Mouse (Mus musculus) neural tube, embryonic 14.5 days (tissue): ENCODE data around the gene Gys1. TPM values are rescaled to one million over a fixed set of nuclear protein-coding genes. Genes with fewer than 3 reads are reported as not detected.
"Not testable (repeated sequence)": the region's sequence is repeated elsewhere in the genome, so short reads cannot be mapped to it uniquely, and the experiment has no call there.

Experiments
- ATAC-seq: fragments of 200-750 bp; cut with Nextera tagmentation; 2 replicates; pipeline ENCODE4 v1.8.0; 2017; ENCODE audit warnings: low read depth, mild to moderate bottlenecking, moderate TSS enrichment, moderate library complexity
- H3K27ac ChIP-seq: fragments of 300-500 bp; sonication (generic); 2 replicates; pipeline ENCODE4 v1.5.1; 2014; ENCODE audit warnings: low read depth, mild to moderate bottlenecking, control low read depth, low read length, moderate library complexity, mixed read lengths
- H3K27me3 ChIP-seq: fragments of 300-500 bp; sonication (generic); 2 replicates; pipeline ENCODE4 v1.6.1; 2014; ENCODE audit warnings: low read length; ENCODE audit not compliant: control insufficient read depth, insufficient read depth
- H3K36me3 ChIP-seq: fragments of 300-500 bp; sonication (generic); 2 replicates; pipeline ENCODE4 v1.6.1; 2014; ENCODE audit warnings: low read length, mixed read lengths; ENCODE audit not compliant: control insufficient read depth, insufficient read depth
- H3K4me1 ChIP-seq: fragments of 300-500 bp; sonication (generic); 2 replicates; pipeline ENCODE4 v1.6.1; 2014; ENCODE audit warnings: low read length; ENCODE audit not compliant: control insufficient read depth, insufficient read depth
- H3K4me2 ChIP-seq: fragments of 300-500 bp; sonication (generic); 2 replicates; pipeline ENCODE4 v1.6.1; 2014; ENCODE audit warnings: mild to moderate bottlenecking, low read depth, low read length, control low read depth
- H3K4me3 ChIP-seq: fragments of 300-500 bp; sonication (generic); 2 replicates; pipeline ENCODE4 v1.5.1; 2014; ENCODE audit warnings: low read depth, low read length, control low read depth, mixed read lengths
- H3K9ac ChIP-seq: fragments of 300-500 bp; sonication (generic); replicated peaks from 2 replicates; pipeline ENCODE4 v1.6.1; 2014; ENCODE audit warnings: low read depth, mild to moderate bottlenecking, control low read depth, low read length, mixed read lengths
- H3K9me3 ChIP-seq: fragments of 300-500 bp; sonication (generic); 2 replicates; pipeline ENCODE4 v1.6.1; 2016; ENCODE audit warnings: low read length; ENCODE audit not compliant: control insufficient read depth
- WGBS: fragments of 180-500 bp; shearing (Covaris S2); extraction: QIAGEN DNeasy Blood & Tissue Kit; methylation state at CpG from one replicate; pipeline ENCODE4 v1.1.7; 2014; 5-methylcytosine and 5-hydroxymethylcytosine counted together
- polyA plus RNA-seq: library from polyadenylated mRNA; unstranded; fragments of >200 nt; fragmentation: Nextera tagmentation; extraction: Ambion mirVana; gene quantifications from 2 replicates; pipeline ENCODE4 v1.2.1, GENCODE M21; 2014

Gys1 gene
- polyA plus RNA-seq, 1 experiment from 2014 or later: 18.1 TPM

DNA sequence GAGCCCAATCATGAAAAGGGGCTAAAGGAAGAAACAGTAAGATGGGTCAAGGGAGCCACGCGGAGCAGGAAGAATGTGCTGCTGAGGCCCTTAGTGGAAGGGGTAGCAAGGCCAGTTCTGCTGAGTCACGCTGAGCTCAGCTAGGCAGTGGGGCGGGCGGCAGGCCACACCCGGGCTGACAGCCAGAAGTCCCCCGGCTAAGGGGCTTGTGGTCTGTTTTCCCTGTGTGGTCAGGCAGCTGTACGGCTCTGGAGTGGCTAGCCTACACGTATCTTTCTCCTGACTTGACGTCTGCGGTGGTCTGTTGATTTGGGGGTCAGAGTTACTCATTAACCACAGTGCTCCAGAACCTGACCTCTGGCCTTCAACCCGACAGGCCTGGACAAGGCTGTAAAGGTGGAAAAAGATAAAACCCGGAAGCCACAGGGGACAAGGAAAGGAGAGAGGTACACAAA, 26.2 kb downstream of the Gys1 start:
- Histone ChIP-seq H3K4me1 (peaks cover 32% of the 10 kb centered on the region), H3K4me2 (no peak overlapping the region), H3K9me3 (no peaks in the 10 kb centered on the region), H3K27me3 (no peaks in the 10 kb centered on the region), H3K4me3 (no peak overlapping the region), H3K9ac (no peak overlapping the region), H3K27ac (peak overlapping the region; percentile 70), H3K36me3 (peaks cover 28% of the 10 kb centered on the region)
- 19% methylated on average over 12 of the region's 13 CpGs for WGBS
- no peak for ATAC-seq

DNA sequence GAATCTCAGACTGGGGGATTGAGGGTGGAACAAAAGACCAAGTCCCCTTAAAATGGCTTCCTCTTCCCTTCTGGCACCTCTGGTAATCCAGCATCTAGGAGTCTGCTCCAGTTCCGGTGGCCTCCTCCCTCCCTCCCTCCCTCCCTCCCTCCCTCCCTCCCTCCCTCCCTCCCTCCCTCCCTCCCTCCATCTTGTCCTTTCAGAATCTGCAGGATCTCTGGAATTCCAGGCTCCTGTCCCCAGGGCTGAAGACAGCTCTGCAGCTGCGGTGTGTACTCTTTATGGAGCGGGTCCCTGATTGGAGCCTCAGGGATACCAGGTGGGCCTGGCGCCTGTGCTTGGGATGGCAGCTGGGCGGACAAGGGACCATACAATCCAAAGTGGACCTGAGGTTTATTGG, 26.7 kb downstream of the Gys1 start:
- Histone ChIP-seq H3K36me3 (peaks cover 28% of the 10 kb centered on the region), H3K9ac (no peak overlapping the region), H3K27ac (no peak overlapping the region; the same call in 1 of the 2 replicates), H3K9me3 (no peaks in the 10 kb centered on the region), H3K4me2 (no peak overlapping the region), H3K4me3 (no peak overlapping the region), H3K4me1 (peaks cover 36% of the 10 kb centered on the region), H3K27me3 (no peaks in the 10 kb centered on the region)
- no peak for ATAC-seq
- 39% methylated on average over 5 of the region's 5 CpGs for WGBS

DNA sequence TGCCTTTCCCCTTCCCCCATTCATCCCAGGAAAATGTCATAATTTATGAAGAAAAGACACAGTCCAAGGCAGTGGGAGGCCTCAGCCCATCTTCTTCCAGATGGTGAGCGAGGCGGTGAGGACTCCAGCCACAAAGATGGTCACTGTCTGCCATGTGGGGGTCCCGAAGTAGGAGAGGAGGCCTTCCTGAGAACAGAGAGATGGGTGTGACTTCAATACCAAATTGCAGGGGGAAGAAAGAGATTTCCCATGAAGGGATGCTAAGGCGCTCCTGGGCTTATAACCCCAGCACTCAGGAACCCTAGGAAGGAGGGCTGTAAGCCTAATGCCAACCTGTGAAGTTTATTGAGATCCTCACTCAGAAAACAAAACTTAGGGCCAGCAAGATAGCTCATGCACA, 27.1 kb downstream of the Gys1 start:
- Histone ChIP-seq H3K9me3 (no peaks in the 10 kb centered on the region), H3K9ac (no peak overlapping the region), H3K27ac (peak overlapping the region; percentile 4; the same call in 1 of the 2 replicates), H3K4me1 (peaks cover 35% of the 10 kb centered on the region), H3K4me2 (no peak overlapping the region), H3K4me3 (no peak overlapping the region), H3K36me3 (peaks cover 28% of the 10 kb centered on the region), H3K27me3 (no peaks in the 10 kb centered on the region)
- no peak for ATAC-seq
- WGBS: 71% methylated on average over 4 of the region's 4 CpGs

DNA sequence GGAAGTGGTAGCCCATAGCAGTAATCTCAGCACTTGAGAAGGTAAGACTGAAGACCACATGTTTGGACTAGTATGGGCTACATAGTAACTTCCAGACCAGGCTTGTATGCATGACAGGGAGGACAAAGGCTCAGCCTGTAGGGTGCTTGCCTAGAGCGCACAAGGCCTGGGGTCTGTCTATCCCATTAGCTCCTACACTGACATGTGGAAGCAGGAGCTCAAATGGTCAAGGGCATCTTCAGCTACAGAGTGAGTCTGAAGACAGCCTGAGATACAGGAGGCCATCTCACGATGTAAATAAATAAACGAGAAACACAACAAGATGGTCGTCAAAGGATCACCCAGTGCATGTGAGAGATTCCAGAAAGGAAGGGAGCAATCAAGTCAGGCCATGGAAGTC, 27.7 kb downstream of the Gys1 start:
- WGBS: 91% methylated on average over 4 of the region's 4 CpGs
- Histone ChIP-seq H3K9ac (no peak overlapping the region), H3K27me3 (no peaks in the 10 kb centered on the region), H3K27ac (no peak overlapping the region; the same call in 1 of the 2 replicates), H3K4me2 (no peak overlapping the region), H3K36me3 (peaks cover 24% of the 10 kb centered on the region), H3K4me3 (no peak overlapping the region), H3K9me3 (no peaks in the 10 kb centered on the region), H3K4me1 (peaks cover 29% of the 10 kb centered on the region)
- ATAC-seq: no peak

DNA sequence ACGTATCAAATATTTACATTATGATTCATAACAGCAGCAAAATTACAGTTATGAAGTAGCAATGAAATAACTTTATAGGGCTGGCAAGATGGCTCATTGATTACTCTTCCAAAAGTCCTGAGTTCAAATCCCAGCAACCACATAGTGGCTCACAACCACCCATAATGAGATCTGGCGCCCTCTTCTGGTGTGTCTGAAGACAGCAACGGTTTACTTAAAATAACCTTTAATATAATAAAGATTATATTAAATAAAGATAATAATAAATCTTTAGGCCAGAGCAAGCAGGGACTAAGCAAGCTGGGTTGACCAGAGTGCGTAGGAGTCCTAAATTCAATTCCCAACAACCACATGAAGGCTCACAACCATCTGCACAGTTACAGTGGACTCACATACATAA, 28.2 kb downstream of the Gys1 start:
- H3K4me2 ChIP-seq, H3K9ac ChIP-seq, H3K27me3 ChIP-seq, ATAC-seq, H3K9me3 ChIP-seq, H3K27ac ChIP-seq, H3K4me3 ChIP-seq: not testable (repeated sequence)
- WGBS: 82% methylated on average over 4 of the region's 4 CpGs
- H3K4me1 ChIP-seq: peaks cover 24% of the 10 kb centered on the region
- peaks cover 19% of the 10 kb centered on the region; the same call in 1 of the 2 replicates for H3K36me3 ChIP-seq

DNA sequence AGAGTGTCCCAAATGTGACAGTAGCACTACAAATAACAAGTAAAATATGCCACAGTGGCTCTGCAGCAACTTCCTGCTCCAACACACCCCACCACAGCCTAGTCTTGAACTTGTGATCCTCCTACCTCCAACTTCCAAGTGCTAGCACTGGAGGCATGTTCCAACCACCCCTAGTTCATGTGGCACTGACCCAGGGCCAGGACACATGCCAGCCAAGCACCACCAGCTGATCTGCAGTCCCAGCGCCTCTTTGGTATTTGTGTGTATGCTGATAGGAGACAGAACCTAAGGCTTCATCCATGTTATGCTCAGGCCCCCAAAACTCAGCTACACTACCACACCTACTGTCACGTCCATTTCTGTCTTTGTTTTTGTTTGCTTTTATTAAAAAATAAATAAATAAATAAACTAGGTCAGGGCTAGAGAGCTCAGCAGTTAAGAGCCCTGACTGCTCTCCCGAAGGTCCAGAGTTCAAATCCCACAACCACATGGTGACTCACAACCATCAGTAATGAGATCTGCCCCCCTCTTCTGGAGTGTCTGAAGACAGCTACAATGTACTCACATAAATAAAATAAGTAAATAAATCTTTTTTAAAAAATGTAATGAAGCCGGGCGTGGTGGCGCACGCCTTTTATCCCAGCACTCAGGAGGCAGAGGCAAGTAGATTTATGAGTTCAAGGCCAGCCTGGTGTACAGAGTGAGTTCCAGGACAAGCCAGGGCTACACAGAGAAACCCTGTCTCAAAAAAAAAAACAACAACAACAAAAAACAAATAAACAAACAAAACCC, 29.5 kb downstream of the Gys1 start:
- WGBS: 98% methylated on average over 7 of the region's 7 CpGs
- no peaks in the 10 kb centered on the region for H3K27me3 ChIP-seq
- no peak overlapping the region for H3K4me3 ChIP-seq
- no peak overlapping the region for H3K4me2 ChIP-seq
- no peaks in the 10 kb centered on the region for H3K9me3 ChIP-seq
- no peak for ATAC-seq
- peaks cover 20% of the 10 kb centered on the region for H3K4me1 ChIP-seq
- H3K27ac ChIP-seq: no peak overlapping the region
- peaks cover 15% of the 10 kb centered on the region; the same call in 1 of the 2 replicates for H3K36me3 ChIP-seq
- no peak overlapping the region for H3K9ac ChIP-seq

DNA sequence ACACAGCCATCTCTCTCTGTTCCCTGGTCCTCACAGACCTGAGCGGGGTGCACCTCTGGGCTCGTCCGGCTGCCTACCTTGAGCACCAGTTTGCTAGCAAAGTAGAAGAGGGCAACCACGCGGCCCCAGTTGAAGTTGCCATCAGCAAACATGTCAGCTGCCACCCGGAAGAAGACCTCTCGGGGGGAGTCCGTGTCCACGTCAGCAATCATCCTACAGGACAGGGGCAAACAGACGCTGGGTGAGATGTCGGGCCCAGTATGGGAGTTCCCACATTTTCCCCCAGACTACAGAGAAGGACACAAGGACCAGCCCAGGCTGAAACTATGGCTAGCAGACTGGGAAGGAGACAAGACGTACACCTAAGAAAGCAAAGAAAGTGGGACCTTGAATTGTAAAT, 30.5 kb downstream of the Gys1 start:
- Histone ChIP-seq H3K27me3 (no peaks in the 10 kb centered on the region), H3K9ac (no peak overlapping the region), H3K4me1 (peaks cover 19% of the 10 kb centered on the region), H3K9me3 (no peaks in the 10 kb centered on the region), H3K4me3 (no peak overlapping the region), H3K36me3 (peaks cover 15% of the 10 kb centered on the region; the same call in 1 of the 2 replicates), H3K27ac (no peak overlapping the region), H3K4me2 (no peak overlapping the region)
- ATAC-seq: no peak
- WGBS: 96% methylated on average over 12 of the region's 12 CpGs

DNA sequence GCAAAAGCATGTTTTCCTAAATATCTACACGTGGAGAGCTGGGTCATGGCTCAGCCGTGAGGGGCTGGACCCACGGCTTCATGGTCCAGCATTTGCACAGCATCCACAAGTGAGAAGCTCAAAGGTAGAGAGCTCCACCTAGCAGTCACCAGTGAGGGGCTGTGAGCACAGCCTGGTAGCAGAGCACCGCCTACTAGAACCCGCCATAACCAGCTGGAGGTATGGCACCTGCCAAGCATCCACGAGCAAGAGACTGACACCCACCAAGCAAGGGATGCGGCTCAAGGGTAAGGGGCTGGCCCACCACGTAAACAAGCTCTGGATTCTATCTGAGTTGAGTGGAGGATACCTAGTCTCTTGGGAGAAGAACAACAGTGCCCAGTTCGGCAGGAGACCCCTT, 30.9 kb downstream of the Gys1 start:
- peaks cover 16% of the 10 kb centered on the region for H3K4me1 ChIP-seq
- peak overlapping the region; percentile 85 for H3K4me3 ChIP-seq
- H3K27me3 ChIP-seq: no peaks in the 10 kb centered on the region
- H3K4me2 ChIP-seq: peak overlapping the region; percentile 89
- H3K36me3 ChIP-seq: peaks cover 15% of the 10 kb centered on the region; the same call in 1 of the 2 replicates
- H3K9ac ChIP-seq: peak overlapping the region; percentile 78
- ATAC-seq: no peak
- H3K27ac ChIP-seq: no peak overlapping the region
- H3K9me3 ChIP-seq: no peaks in the 10 kb centered on the region
- WGBS: 84% methylated on average over 9 of the region's 9 CpGs

DNA sequence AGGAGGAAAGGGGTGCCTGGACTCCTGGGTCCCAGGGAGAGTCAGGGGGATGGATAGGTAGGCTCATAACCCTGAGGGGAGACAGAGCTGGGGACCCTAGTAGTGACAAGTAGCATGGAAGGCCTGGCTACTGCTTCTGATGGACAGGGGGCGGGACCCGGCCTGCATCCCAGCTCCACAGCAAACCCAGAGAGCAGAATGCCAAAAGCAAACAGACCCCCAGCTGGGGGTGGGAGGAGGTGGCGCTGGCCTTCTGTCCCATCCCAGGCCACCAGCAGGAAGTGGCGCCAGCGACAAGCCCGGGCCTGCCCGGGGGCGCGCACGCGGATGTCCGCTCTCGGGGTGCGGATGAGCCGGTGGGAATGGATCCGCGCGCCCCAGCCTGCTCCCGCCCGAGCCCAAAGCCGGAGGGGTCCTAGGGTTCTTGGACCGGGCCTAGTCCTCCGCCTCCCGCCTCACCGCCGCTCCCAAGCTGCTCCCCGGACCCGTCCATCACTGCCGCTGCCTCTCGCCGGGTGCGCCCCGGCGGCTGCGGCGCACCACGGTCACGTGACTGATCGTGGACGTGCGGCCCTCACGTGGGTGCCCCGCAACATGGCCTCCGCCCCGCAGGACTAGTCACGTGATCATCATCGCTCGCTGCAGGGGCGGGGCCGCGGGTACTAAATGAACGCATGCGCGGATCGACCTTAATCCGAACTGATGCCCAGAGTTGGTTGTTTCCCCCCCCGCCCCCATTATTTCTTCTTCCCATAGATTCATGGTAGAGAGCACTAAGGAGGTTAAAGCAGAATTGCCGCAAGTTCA, 31.8 kb downstream of the Gys1 start, which contains the start of gene Bax:
Gene Bax, minus strand, starts transcription at position 616 of the 807 bp plus-strand sequence.
- Histone ChIP-seq H3K4me2 (peak within 1 kb of the TSS; percentile 89), H3K27me3 (no peaks in the 10 kb centered on the region), H3K36me3 (peaks cover 15% of the 10 kb centered on the region; the same call in 1 of the 2 replicates), H3K27ac (0 out of 2 replicates have a peak within 1 kb of the TSS, but pooled peaks have one; percentile 60), H3K9me3 (no peaks in the 10 kb centered on the region), H3K4me3 (peak within 1 kb of the TSS; percentile 85), H3K4me1 (peaks cover 13% of the 10 kb centered on the region), H3K9ac (peak within 1 kb of the TSS; percentile 78)
- under 1% methylated on average over 58 of the region's 58 CpGs for WGBS
- ATAC-seq: peak; percentile 73
